Mouse (Mus musculus): ENCODE measurements around the gene Nat8f4. TPM values are rescaled to one million over a fixed set of nuclear protein-coding genes. Genes with fewer than 3 reads are reported as not detected.
"Not testable (repeated sequence)": the region's sequence is repeated elsewhere in the genome, so short reads cannot be mapped to it uniquely, and the experiment has no call there.

Gene Nat8f4
- 1 to 10 TPM in 2 of 4 experiments, under 1 TPM in 2; 0.80 to 1.6 (median 1.1) TPM for total RNA-seq (2022)

GRCm38 (mm10) chr6:85904642-85905061 lies at the start of gene Nat8f4:
Gene Nat8f4 (minus strand): TSS chr6:85904884.
- peak; percentile 57 for DNase-seq (ENCODE audit: low spot score)

GRCm38 (mm10) chr6:85948549-85948948 lies 43.9 kb upstream of the Nat8f4 start:
- no peak for DNase-seq (ENCODE audit: low spot score)

GRCm38 (mm10) chr6:85942469-85942868 lies 37.8 kb upstream of the Nat8f4 start:
- DNase-seq (ENCODE audit: low spot score), result no peak

GRCm38 (mm10) chr6:85938701-85939100 lies 34.0 kb upstream of the Nat8f4 start:
- DNase-seq (ENCODE audit: low spot score), result no peak

GRCm38 (mm10) chr6:85936508-85937465 lies 32.1 kb upstream of the Nat8f4 start:
- DNase-seq (ENCODE audit: low spot score), result peak; percentile 89

- DNase-seq (ENCODE audit: low spot score), result no peak
Observed at GRCm38 (mm10) chr6:85935646-85936045, 31.0 kb upstream of the Nat8f4 start.

- DNase-seq (ENCODE audit: low spot score), result no peak
Observed at GRCm38 (mm10) chr6:85934047-85934446, 29.4 kb upstream of the Nat8f4 start.

- DNase-seq (ENCODE audit: low spot score), result no peak
Observed at GRCm38 (mm10) chr6:85929312-85929711, 24.6 kb upstream of the Nat8f4 start.

- no peak for DNase-seq (ENCODE audit: low spot score)
Observed at GRCm38 (mm10) chr6:85927476-85928464, 23.1 kb upstream of the Nat8f4 start.

GRCm38 (mm10) chr6:85926709-85927108 lies 22.0 kb upstream of the Nat8f4 start:
- no peak for DNase-seq (ENCODE audit: low spot score)

GRCm38 (mm10) chr6:85923643-85924042 lies 19.0 kb upstream of the Nat8f4 start:
- DNase-seq (ENCODE audit: low spot score), result no peak

- no peak for DNase-seq (ENCODE audit: low spot score)
Observed at GRCm38 (mm10) chr6:85919401-85919800, 14.7 kb upstream of the Nat8f4 start.

- not testable (repeated sequence) for DNase-seq (ENCODE audit: low spot score)
Observed at GRCm38 (mm10) chr6:85918341-85918740, 13.7 kb upstream of the Nat8f4 start.

- no peak for DNase-seq (ENCODE audit: low spot score)
Observed at GRCm38 (mm10) chr6:85916596-85916995, 11.9 kb upstream of the Nat8f4 start.

GRCm38 (mm10) chr6:85915539-85916513 lies 11.1 kb upstream of the Nat8f4 start, which contains the start of gene Nat8f1:
Gene Nat8f1 (minus strand): TSS chr6:85915687.
- peak; percentile 91 for DNase-seq (ENCODE audit: low spot score)

- no peak for DNase-seq (ENCODE audit: low spot score)
Observed at GRCm38 (mm10) chr6:85915141-85915538, 10.5 kb upstream of the Nat8f4 start.

- no peak for DNase-seq (ENCODE audit: low spot score)
Observed at GRCm38 (mm10) chr6:85911587-85911986, 6.9 kb upstream of the Nat8f4 start, which contains the start of gene Tprkb. Gene Tprkb (plus strand): TSS chr6:85911865.

- no peak for DNase-seq (ENCODE audit: low spot score)
Observed at GRCm38 (mm10) chr6:85909704-85910103, 5.0 kb upstream of the Nat8f4 start.

GRCm38 (mm10) chr6:85908341-85908740 lies 3.7 kb upstream of the Nat8f4 start:
- DNase-seq (ENCODE audit: low spot score), result no peak

- DNase-seq (ENCODE audit: low spot score), result not testable (repeated sequence)
Observed at GRCm38 (mm10) chr6:85906911-85907351, 2.2 kb upstream of the Nat8f4 start.
